Mouse (Mus musculus) MEL (cell line): ENCODE data around the gene 1700025G04Rik.

Experiments
- CHD1 ChIP-seq: IDR thresholded peaks from 2 replicates; pipeline ENCODE4 v1.6.1; 2012; ENCODE audit warnings: low read depth, mild to moderate bottlenecking, inconsistent platforms, low read length, improper control_type of control experiment
- CTCF ChIP-seq, 3 experiments: IDR thresholded peaks in 2 of 3; conservative IDR thresholded peaks in 1 of 3; 2 replicates each; pipeline ENCODE4 v1.5.1; 2011 to 2012; ENCODE audit warnings: low read length in 3 of 3, low read depth in 2 of 3, mild to moderate bottlenecking in 2 of 3, improper control_type of control experiment in 1 of 3, inconsistent platforms in 1 of 3, mixed read lengths in 1 of 3, moderate library complexity in 1 of 3; ENCODE audit not compliant: control insufficient read depth in 1 of 3, insufficient read depth in 1 of 3, poor library complexity in 1 of 3, severe bottlenecking in 1 of 3
- GATA1 ChIP-seq: IDR thresholded peaks from 2 replicates; pipeline ENCODE4 v1.6.1; 2011; ENCODE audit warnings: low read depth, low read length, improper control_type of control experiment
- HCFC1 ChIP-seq: IDR thresholded peaks from 2 replicates; pipeline ENCODE4 v1.6.1; 2012; ENCODE audit warnings: low read depth, mild to moderate bottlenecking, inconsistent platforms, low read length, improper control_type of control experiment, moderate library complexity
- JUND ChIP-seq: IDR thresholded peaks from 2 replicates; pipeline ENCODE4 v1.6.1; 2011; ENCODE audit warnings: low read depth, mild to moderate bottlenecking, improper control_type of control experiment, low read length
- MAFK ChIP-seq: IDR thresholded peaks from 2 replicates; pipeline ENCODE4 v1.6.1; 2011; ENCODE audit warnings: low read depth, mild to moderate bottlenecking, low read length, improper control_type of control experiment, borderline replicate concordance
- MAX ChIP-seq: IDR thresholded peaks from 2 replicates; pipeline ENCODE4 v1.6.1; 2011; ENCODE audit warnings: low read length, improper control_type of control experiment
- MYB ChIP-seq: IDR thresholded peaks from 2 replicates; pipeline ENCODE4 v1.6.1; 2011; ENCODE audit warnings: mild to moderate bottlenecking, low read depth, low read length, improper control_type of control experiment
- POLR2A ChIP-seq, 2 experiments: IDR thresholded peaks; 2 replicates each; pipeline ENCODE4 v1.6.1; 2011 to 2012; ENCODE audit warnings: low read length in 2 of 2, mild to moderate bottlenecking in 2 of 2, control low read depth in 1 of 2, improper control_type of control experiment in 1 of 2, low read depth in 1 of 2, moderate library complexity in 1 of 2; ENCODE audit not compliant: control insufficient read depth in 1 of 2, insufficient read depth in 1 of 2, poor library complexity in 1 of 2
- SMC3 ChIP-seq: IDR thresholded peaks from 2 replicates; pipeline ENCODE4 v1.6.1; 2011; ENCODE audit warnings: low read depth, low read length, improper control_type of control experiment
- TCF12 ChIP-seq: IDR thresholded peaks from 2 replicates; pipeline ENCODE4 v1.6.1; 2014; ENCODE audit warnings: low read depth, mild to moderate bottlenecking, inconsistent platforms, low read length, improper control_type of control experiment, moderate library complexity
- UBTF ChIP-seq: IDR thresholded peaks from 2 replicates; pipeline ENCODE4 v1.6.1; 2012; ENCODE audit warnings: low read depth, mild to moderate bottlenecking, inconsistent platforms, low read length, improper control_type of control experiment, moderate library complexity, borderline replicate concordance; ENCODE audit not compliant: insufficient read depth
- USF2 ChIP-seq, 2 experiments: IDR thresholded peaks; 2 replicates each; pipeline ENCODE4 v1.6.1; 2011 to 2012; ENCODE audit warnings: improper control_type of control experiment in 2 of 2, low read length in 2 of 2, borderline replicate concordance in 1 of 2, inconsistent platforms in 1 of 2, low read depth in 1 of 2, mild to moderate bottlenecking in 1 of 2; ENCODE audit not compliant: insufficient read depth in 1 of 2
- ZC3H11A ChIP-seq: IDR thresholded peaks from 2 replicates; pipeline ENCODE4 v1.6.1; 2012; ENCODE audit warnings: low read depth, mild to moderate bottlenecking, inconsistent platforms, low read length, improper control_type of control experiment

- TF ChIP-seq GATA1 (no peak), CTCF (IDR thresholded peaks at IDR 0.05 in 2 of 3, conservative IDR thresholded peaks at IDR 0.05 in 1 of 3; ENCODE audit: control insufficient read depth in 1 of 3, insufficient read depth in 1 of 3, low read depth in 2 of 3, low read length in 3 of 3, poor library complexity in 1 of 3, severe bottlenecking in 1 of 3) (no peak), HCFC1 (no peak), MAFK (no peak), USF2 (IDR thresholded peaks at IDR 0.05; ENCODE audit: borderline replicate concordance in 1 of 2, insufficient read depth in 1 of 2, low read depth in 1 of 2, low read length in 2 of 2) (no peak), JUND (no peak), SMC3 (no peak), POLR2A (IDR thresholded peaks at IDR 0.05; ENCODE audit: control insufficient read depth in 1 of 2, insufficient read depth in 1 of 2, low read depth in 1 of 2, low read length in 2 of 2, poor library complexity in 1 of 2) (no peak), UBTF (no peak), CHD1 (no peak), MAX (no peak), ZC3H11A (no peak), TCF12 (no peak), MYB (no peak)
Measured at GRCm38 (mm10) chr1:152041005-152041404, 48.9 kb downstream of the 1700025G04Rik start.
